Mouse (Mus musculus) ES-Bruce4 (cell line): ENCODE measurements around the gene Calm4. TPM values are rescaled to one million over a fixed set of nuclear protein-coding genes. Genes with fewer than 3 reads are reported as not detected.
"Not testable (repeated sequence)": the region's sequence is repeated elsewhere in the genome, so short reads cannot be mapped to it uniquely, and the experiment has no call there.

Experiments
- H3K27ac ChIP-seq: 2 replicates; pipeline ENCODE4 v1.5.1; 2012; ENCODE audit warnings: low read length, inconsistent platforms; ENCODE audit not compliant: insufficient read depth
- H3K27me3 ChIP-seq: 2 replicates; pipeline ENCODE4 v1.6.1; 2012; ENCODE audit warnings: mild to moderate bottlenecking, low read length, inconsistent platforms; ENCODE audit not compliant: control insufficient read depth, poor library complexity, insufficient read depth, severe bottlenecking
- H3K36me3 ChIP-seq: 2 replicates; pipeline ENCODE4 v1.6.1; 2012; ENCODE audit warnings: inconsistent platforms, mild to moderate bottlenecking, low read length, moderate library complexity; ENCODE audit not compliant: control insufficient read depth, poor library complexity, insufficient read depth, severe bottlenecking
- H3K4me1 ChIP-seq: one replicate; pipeline ENCODE4 v1.8.1; 2011; ENCODE audit warnings: low read length; ENCODE audit not compliant: control insufficient read depth, insufficient read depth
- H3K4me3 ChIP-seq: 2 replicates; pipeline ENCODE4 v1.5.1; 2011; ENCODE audit warnings: low read depth, mild to moderate bottlenecking, low read length
- H3K9ac ChIP-seq: 2 replicates; pipeline ENCODE4 v1.6.1; 2012; ENCODE audit warnings: low read depth, mild to moderate bottlenecking, inconsistent platforms; ENCODE audit not compliant: poor library complexity, severe bottlenecking
- H3K9me3 ChIP-seq: replicated peaks from 2 replicates; pipeline ENCODE4 v1.6.1; 2012; ENCODE audit warnings: mild to moderate bottlenecking, low read length, inconsistent platforms; ENCODE audit not compliant: control insufficient read depth, poor library complexity, insufficient read depth, severe bottlenecking
- CTCF ChIP-seq: IDR thresholded peaks from one replicate; pipeline ENCODE4 v1.8.1; 2011; ENCODE audit warnings: low read depth, low read length
- EP300 ChIP-seq: IDR thresholded peaks from 2 replicates; pipeline ENCODE4 v1.6.1; 2011; ENCODE audit warnings: low read depth, low read length; ENCODE audit not compliant: insufficient read depth
- POLR2A ChIP-seq: IDR thresholded peaks from one replicate; pipeline ENCODE4 v1.8.1; 2011; ENCODE audit warnings: low read length; ENCODE audit not compliant: insufficient read depth
- polyA plus RNA-seq: library from polyadenylated mRNA; stranded (reverse); fragments of >200 nt; gene quantifications from 2 replicates; pipeline ENCODE4 v1.2.4, GENCODE M21; 2011; ENCODE audit warnings: low read depth; ENCODE audit not compliant: missing spikeins, insufficient read depth, insufficient read length

Calm4 gene
- polyA plus RNA-seq, 1 experiment = not detected

- Histone ChIP-seq H3K9me3 (no peaks in the 10 kb centered on the region), H3K9ac (no peak overlapping the region), H3K27me3 (no peaks in the 10 kb centered on the region), H3K4me3 (no peak overlapping the region), H3K27ac (no peak overlapping the region), H3K36me3 (no peaks in the 10 kb centered on the region), H3K4me1 (no peaks in the 10 kb centered on the region)
- no peak for TF ChIP-seq EP300
- no peak for TF ChIP-seq CTCF
- TF ChIP-seq POLR2A = no peak
Observed at GRCm38 (mm10) chr13:3825726-3826125, 11.8 kb upstream of the Calm4 start.

- no peaks in the 10 kb centered on the region for H3K36me3 ChIP-seq
- TF ChIP-seq CTCF = no peak
- TF ChIP-seq EP300 = no peak
- TF ChIP-seq POLR2A = no peak
- H3K4me3 ChIP-seq = no peak overlapping the region
- H3K27me3 ChIP-seq = no peaks in the 10 kb centered on the region
- H3K9me3 ChIP-seq = no peaks in the 10 kb centered on the region
- no peak overlapping the region for H3K9ac ChIP-seq
- H3K27ac ChIP-seq = no peak overlapping the region
- no peaks in the 10 kb centered on the region for H3K4me1 ChIP-seq
Observed at GRCm38 (mm10) chr13:3831546-3831945, 6.0 kb upstream of the Calm4 start.

- no peak overlapping the region for H3K4me3 ChIP-seq
- no peak overlapping the region for H3K9ac ChIP-seq
- TF ChIP-seq CTCF = no peak
- no peaks in the 10 kb centered on the region for H3K4me1 ChIP-seq
- H3K27me3 ChIP-seq = no peaks in the 10 kb centered on the region
- H3K9me3 ChIP-seq = no peaks in the 10 kb centered on the region
- no peak overlapping the region for H3K27ac ChIP-seq
- no peaks in the 10 kb centered on the region for H3K36me3 ChIP-seq
Observed at GRCm38 (mm10) chr13:3831994-3832393, 5.6 kb upstream of the Calm4 start.

- Histone ChIP-seq H3K27ac (no peak overlapping the region), H3K9ac (no peak overlapping the region), H3K9me3 (no peaks in the 10 kb centered on the region), H3K4me3 (no peak overlapping the region), H3K27me3 (no peaks in the 10 kb centered on the region), H3K36me3 (no peaks in the 10 kb centered on the region), H3K4me1 (no peaks in the 10 kb centered on the region)
- TF ChIP-seq POLR2A (no peak), CTCF (no peak), EP300 (no peak)
Observed at GRCm38 (mm10) chr13:3832450-3832849, 5.1 kb upstream of the Calm4 start.

GRCm38 (mm10) chr13:3833644-3834043 is 3.9 kb upstream of the Calm4 start:
- not testable (repeated sequence) for H3K27ac ChIP-seq, H3K9me3 ChIP-seq, H3K9ac ChIP-seq, H3K4me3 ChIP-seq, H3K36me3 ChIP-seq, H3K27me3 ChIP-seq, H3K4me1 ChIP-seq

- not testable (repeated sequence) for H3K4me3 ChIP-seq, H3K27ac ChIP-seq, H3K27me3 ChIP-seq, H3K4me1 ChIP-seq, H3K36me3 ChIP-seq, H3K9ac ChIP-seq, H3K9me3 ChIP-seq
Observed at GRCm38 (mm10) chr13:3840662-3841061, 3.1 kb downstream of the Calm4 start.

- Histone ChIP-seq H3K27ac (no peak overlapping the region), H3K9me3 (no peaks in the 10 kb centered on the region), H3K27me3 (no peaks in the 10 kb centered on the region), H3K9ac (no peak overlapping the region), H3K4me3 (no peak overlapping the region), H3K36me3 (no peaks in the 10 kb centered on the region), H3K4me1 (no peaks in the 10 kb centered on the region)
- TF ChIP-seq EP300 = no peak
- no peak for TF ChIP-seq POLR2A
- TF ChIP-seq CTCF = no peak
Observed at GRCm38 (mm10) chr13:3850330-3850729, 12.8 kb downstream of the Calm4 start.

GRCm38 (mm10) chr13:3853648-3854333 is 16.2 kb downstream of the Calm4 start, which contains the start of gene Calm5:
TSS of gene Calm5 (plus strand) at chr13:3854173.
- not testable (repeated sequence) for H3K36me3 ChIP-seq, H3K4me3 ChIP-seq, H3K27me3 ChIP-seq, H3K9me3 ChIP-seq, H3K9ac ChIP-seq, H3K4me1 ChIP-seq, H3K27ac ChIP-seq
